Mouse (Mus musculus): ENCODE data around the gene Gm42878. TPM values are rescaled to one million over a fixed set of nuclear protein-coding genes. Genes with fewer than 3 reads are reported as not detected.

Gm42878 gene
- polyA plus RNA-seq, 1 experiment from 2014 or later = not detected

DNA sequence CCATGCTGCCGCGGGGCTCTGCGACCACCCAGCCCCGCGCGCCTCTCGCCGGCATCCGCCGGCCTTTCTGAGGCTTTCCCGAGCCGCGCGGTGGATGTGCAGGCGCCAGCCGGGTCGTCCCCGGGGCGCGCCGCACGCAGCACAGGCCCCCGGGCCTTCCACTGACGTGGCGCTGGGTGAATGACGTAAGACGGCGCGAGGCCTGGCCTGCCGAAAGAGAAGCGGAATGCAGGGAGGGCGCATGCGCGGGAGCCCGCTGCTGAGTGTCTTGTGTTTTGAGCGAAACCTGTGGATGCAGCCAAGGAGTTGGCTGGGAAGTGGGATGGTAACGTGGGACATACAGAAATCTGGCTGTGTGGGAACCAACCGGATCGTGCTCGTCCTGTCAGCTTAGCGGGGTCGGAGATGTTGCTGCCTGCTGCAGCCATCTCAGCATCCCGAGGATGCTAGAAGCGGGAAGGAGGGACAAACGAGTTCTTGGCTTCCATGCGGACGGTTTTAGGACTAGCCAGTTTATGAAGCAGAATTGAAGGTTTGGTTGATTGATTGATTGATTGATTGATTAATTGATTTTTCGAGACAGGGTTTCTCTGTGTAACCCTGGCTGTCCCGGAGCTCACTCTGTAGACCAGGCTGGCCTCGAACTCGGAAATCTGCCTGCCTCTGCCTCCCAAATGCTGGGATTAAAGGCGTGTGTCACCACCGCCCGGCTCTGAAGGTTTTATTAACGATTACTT, 679 bp upstream of the Gm42878 start, which contains the start of gene Mapkapk5:
Gene Mapkapk5, minus strand, starts transcription at position 113 of the 737 bp plus-strand sequence.
- H3K36me3 ChIP-seq (ENCODE audit: control insufficient read depth, insufficient read depth, low read length) = no peaks in the 10 kb centered on the region
- H3K4me2 ChIP-seq (ENCODE audit: low read depth, severe bottlenecking) = peak within 1 kb of the TSS; percentile 92
- DNase-seq (ENCODE audit: low spot score) (peak; percentile 98), ATAC-seq (ENCODE audit: insufficient number of reproducible peaks, low FRiP score, low TSS enrichment, low read depth) (peak; percentile 90; the same call in 1 of the 2 replicates)
- H3K27me3 ChIP-seq (ENCODE audit: control insufficient read depth, insufficient read depth, low read length) = no peaks in the 10 kb centered on the region
- peak within 1 kb of the TSS; percentile 100 for H3K4me3 ChIP-seq (ENCODE audit: low read depth, low read length)
- H3K9me3 ChIP-seq (ENCODE audit: control insufficient read depth, low read length) = no peaks in the 10 kb centered on the region
- H3K4me1 ChIP-seq (ENCODE audit: control insufficient read depth, insufficient read depth, low read length) = peaks cover 8% of the 10 kb centered on the region
- peak within 1 kb of the TSS; percentile 98 for H3K9ac ChIP-seq (ENCODE audit: low read length)
- WGBS = 1% methylated on average over 53 of the region's 55 CpGs
- peak within 1 kb of the TSS; percentile 86 for H3K27ac ChIP-seq (replicated peaks; ENCODE audit: low read depth, low read length)

DNA sequence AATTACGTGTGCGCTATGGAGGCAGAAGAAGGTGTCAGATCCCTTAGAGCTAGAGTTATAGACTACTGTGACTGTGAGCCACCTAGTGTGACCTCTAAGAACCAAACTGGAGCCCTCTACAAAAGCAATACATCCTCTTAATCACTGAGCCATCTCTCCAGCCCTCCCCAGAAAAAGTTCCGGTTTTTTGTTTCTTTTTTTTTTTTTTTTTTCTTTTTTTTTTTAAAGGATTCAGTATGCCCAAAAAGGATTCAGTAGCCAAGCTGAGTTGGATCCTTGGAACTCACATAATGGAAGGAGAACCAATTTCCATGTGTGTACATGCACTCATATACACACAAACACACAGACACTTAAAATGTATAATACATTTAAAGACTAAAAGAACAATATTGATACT, 1.9 kb downstream of the Gm42878 start:
- Histone ChIP-seq H3K4me3 (ENCODE audit: low read depth, low read length) (no peak overlapping the region), H3K4me2 (ENCODE audit: low read depth, severe bottlenecking) (no peak overlapping the region), H3K27ac (replicated peaks; ENCODE audit: low read depth, low read length) (no peak overlapping the region), H3K36me3 (ENCODE audit: control insufficient read depth, insufficient read depth, low read length) (no peaks in the 10 kb centered on the region; the same call in 1 of the 2 replicates), H3K9me3 (ENCODE audit: control insufficient read depth, low read length) (no peaks in the 10 kb centered on the region), H3K4me1 (ENCODE audit: control insufficient read depth, insufficient read depth, low read length) (peaks cover 8% of the 10 kb centered on the region), H3K27me3 (ENCODE audit: control insufficient read depth, insufficient read depth, low read length) (no peaks in the 10 kb centered on the region), H3K9ac (ENCODE audit: low read length) (no peak overlapping the region)
- no peak for DNase-seq (ENCODE audit: low spot score)
- no peak for ATAC-seq (ENCODE audit: insufficient number of reproducible peaks, low FRiP score, low TSS enrichment, low read depth)
- 85% methylated on average over 3 of the region's 3 CpGs for WGBS

DNA sequence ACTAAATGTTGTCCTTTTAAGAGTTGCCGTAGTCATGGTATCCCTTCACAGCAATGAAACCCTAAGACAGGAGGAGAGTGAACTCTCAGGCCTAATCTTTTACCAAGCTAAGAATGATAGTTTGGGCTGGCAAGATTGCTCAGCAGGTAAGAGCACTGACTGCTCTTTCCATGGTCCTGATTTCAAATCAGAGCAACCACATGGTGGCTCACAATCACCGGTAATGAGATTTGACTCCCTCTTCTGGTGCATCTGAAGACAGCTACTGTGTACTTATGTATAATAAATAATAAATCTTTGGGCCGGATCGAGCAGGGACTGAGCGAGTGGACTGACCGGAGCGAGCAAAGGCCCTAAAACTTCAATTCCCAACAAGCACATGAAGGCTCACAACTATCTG, 4.0 kb downstream of the Gm42878 start:
- H3K9ac ChIP-seq (ENCODE audit: low read length) = no peak overlapping the region
- no peak for ATAC-seq (ENCODE audit: insufficient number of reproducible peaks, low FRiP score, low TSS enrichment, low read depth)

DNA sequence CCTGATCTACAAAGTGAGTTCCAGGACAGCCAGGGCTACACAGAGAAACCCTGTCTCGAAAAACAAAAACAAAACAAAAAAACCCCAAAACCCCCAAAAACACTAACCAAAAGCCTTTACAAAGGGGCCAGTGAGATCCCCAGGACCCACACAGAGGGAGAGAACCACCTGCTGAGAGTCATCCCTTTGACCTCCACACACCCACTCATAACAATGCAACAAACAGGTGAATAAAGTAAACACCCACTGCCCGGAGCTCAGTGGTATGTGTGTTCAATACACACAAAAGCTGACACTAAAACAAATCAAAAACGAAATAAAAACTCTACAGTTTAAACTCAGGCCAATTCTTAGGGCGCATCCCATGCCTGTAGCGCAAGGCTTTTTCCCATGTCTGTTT, 5.2 kb downstream of the Gm42878 start:
- Histone ChIP-seq H3K4me3 (ENCODE audit: low read depth, low read length) (no peak overlapping the region), H3K4me2 (ENCODE audit: low read depth, severe bottlenecking) (no peak overlapping the region), H3K27me3 (ENCODE audit: control insufficient read depth, insufficient read depth, low read length) (no peaks in the 10 kb centered on the region), H3K4me1 (ENCODE audit: control insufficient read depth, insufficient read depth, low read length) (peaks cover 8% of the 10 kb centered on the region), H3K36me3 (ENCODE audit: control insufficient read depth, insufficient read depth, low read length) (peaks cover 9% of the 10 kb centered on the region), H3K27ac (replicated peaks; ENCODE audit: low read depth, low read length) (no peak overlapping the region), H3K9ac (ENCODE audit: low read length) (no peak overlapping the region), H3K9me3 (ENCODE audit: control insufficient read depth, low read length) (no peaks in the 10 kb centered on the region)
- ATAC-seq (ENCODE audit: insufficient number of reproducible peaks, low FRiP score, low TSS enrichment, low read depth) (no peak), DNase-seq (ENCODE audit: low spot score) (no peak)
- 95% methylated on average over 5 of the region's 5 CpGs for WGBS

More for the DNA sequence above, 4.0 kb downstream of the Gm42878 start:
- 91% methylated on average over 7 of the region's 7 CpGs for WGBS
- DNase-seq (ENCODE audit: low spot score) = no peak
- H3K36me3 ChIP-seq (ENCODE audit: control insufficient read depth, insufficient read depth, low read length) = no peaks in the 10 kb centered on the region; the same call in 1 of the 2 replicates
- H3K4me1 ChIP-seq (ENCODE audit: control insufficient read depth, insufficient read depth, low read length) = peaks cover 8% of the 10 kb centered on the region
- no peak overlapping the region for H3K4me2 ChIP-seq (ENCODE audit: low read depth, severe bottlenecking)
- no peaks in the 10 kb centered on the region for H3K27me3 ChIP-seq (ENCODE audit: control insufficient read depth, insufficient read depth, low read length)
- H3K27ac ChIP-seq (replicated peaks; ENCODE audit: low read depth, low read length) = no peak overlapping the region
- no peaks in the 10 kb centered on the region for H3K9me3 ChIP-seq (ENCODE audit: control insufficient read depth, low read length)
- H3K4me3 ChIP-seq (ENCODE audit: low read depth, low read length) = no peak overlapping the region

DNA sequence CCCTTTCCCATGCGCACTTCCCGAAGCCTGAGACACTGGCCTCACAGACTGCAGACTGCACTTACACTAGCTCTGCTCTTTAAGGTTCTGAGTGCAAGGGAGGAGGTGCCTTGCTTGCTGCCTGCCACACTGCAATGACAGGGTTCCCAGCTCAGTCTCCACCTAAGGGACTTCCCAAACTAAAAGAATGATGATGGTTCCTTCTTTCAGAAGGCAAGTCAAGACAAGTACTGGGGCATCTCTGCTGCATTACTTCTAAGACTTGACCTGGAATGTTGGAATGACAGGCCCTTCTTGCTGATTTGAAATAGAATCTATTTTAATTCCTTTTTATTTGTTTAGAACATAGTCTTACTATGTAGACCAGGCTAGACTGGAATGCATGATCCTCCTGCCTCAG, 7.7 kb downstream of the Gm42878 start:
- ATAC-seq (ENCODE audit: insufficient number of reproducible peaks, low FRiP score, low TSS enrichment, low read depth) (no peak), DNase-seq (ENCODE audit: low spot score) (no peak)
- H3K27ac ChIP-seq (replicated peaks; ENCODE audit: low read depth, low read length) = no peak overlapping the region
- H3K4me2 ChIP-seq (ENCODE audit: low read depth, severe bottlenecking) = no peak overlapping the region
- H3K27me3 ChIP-seq (ENCODE audit: control insufficient read depth, insufficient read depth, low read length) = no peaks in the 10 kb centered on the region
- no peaks in the 10 kb centered on the region for H3K9me3 ChIP-seq (ENCODE audit: control insufficient read depth, low read length)
- peaks cover 19% of the 10 kb centered on the region for H3K36me3 ChIP-seq (ENCODE audit: control insufficient read depth, insufficient read depth, low read length)
- no peak overlapping the region for H3K9ac ChIP-seq (ENCODE audit: low read length)
- H3K4me3 ChIP-seq (ENCODE audit: low read depth, low read length) = no peak overlapping the region
- WGBS = 90% methylated on average over 2 of the region's 2 CpGs
- H3K4me1 ChIP-seq (ENCODE audit: control insufficient read depth, insufficient read depth, low read length) = no peaks in the 10 kb centered on the region

DNA sequence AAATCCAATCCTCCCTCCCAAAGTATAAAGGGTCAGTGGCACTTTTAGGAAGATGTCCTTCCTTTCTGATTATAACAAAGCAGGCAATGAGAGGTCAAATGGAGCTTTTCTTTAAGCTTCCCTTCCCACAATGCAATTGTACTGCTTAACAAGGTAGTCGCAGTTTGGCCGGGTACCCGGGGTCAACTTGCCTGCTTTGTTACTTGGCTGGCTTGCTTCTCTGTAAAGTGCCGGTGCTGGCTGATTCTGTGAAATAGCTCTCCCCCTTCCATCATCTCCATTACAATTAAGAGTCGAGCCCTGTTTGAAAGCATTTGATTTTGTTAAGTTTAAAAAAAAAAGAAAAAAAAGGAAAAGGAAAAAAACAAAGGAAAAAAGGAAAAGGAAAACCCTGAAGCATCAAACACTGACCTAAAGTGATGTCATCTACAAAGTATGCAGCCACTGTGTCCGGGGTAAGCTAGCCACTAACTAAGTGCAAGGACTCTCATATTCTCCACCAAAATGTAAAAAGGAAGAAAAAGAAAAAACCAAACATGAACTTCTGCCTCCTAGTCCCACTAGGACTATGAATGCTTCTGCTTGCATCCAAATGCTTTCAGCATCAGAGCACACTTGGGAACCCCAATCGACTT, 8.2 kb downstream of the Gm42878 start:
- no peak for ATAC-seq (ENCODE audit: insufficient number of reproducible peaks, low FRiP score, low TSS enrichment, low read depth)
- H3K36me3 ChIP-seq (ENCODE audit: control insufficient read depth, insufficient read depth, low read length) = peaks cover 21% of the 10 kb centered on the region

DNA sequence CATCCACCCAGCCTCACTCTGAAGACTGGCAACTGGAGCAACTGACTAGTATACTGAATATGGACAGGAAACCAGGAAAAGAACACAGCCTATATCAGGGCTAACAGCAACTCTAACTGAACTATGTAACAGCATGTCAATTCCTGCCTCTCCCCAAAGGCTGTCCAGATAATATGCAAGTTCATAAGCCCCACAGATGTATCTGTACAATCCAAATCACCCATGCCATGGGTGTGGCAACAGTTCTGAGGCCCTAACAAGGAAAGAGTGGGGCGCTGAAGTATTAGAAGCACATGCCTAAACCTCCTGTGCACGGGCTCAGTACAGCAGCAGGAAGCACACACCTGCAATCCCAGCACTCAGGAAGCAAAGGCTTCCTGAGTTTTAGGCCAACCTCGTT, 10.2 kb downstream of the Gm42878 start:
- peaks cover 28% of the 10 kb centered on the region for H3K36me3 ChIP-seq (ENCODE audit: control insufficient read depth, insufficient read depth, low read length)
- H3K27ac ChIP-seq (replicated peaks; ENCODE audit: low read depth, low read length) = no peak overlapping the region
- no peak for DNase-seq (ENCODE audit: low spot score)
- H3K4me2 ChIP-seq (ENCODE audit: low read depth, severe bottlenecking) = no peak overlapping the region
- WGBS = 91% methylated on average over 3 of the region's 3 CpGs
- no peak overlapping the region for H3K4me3 ChIP-seq (ENCODE audit: low read depth, low read length)
- H3K9me3 ChIP-seq (ENCODE audit: control insufficient read depth, low read length) = no peaks in the 10 kb centered on the region
- no peak overlapping the region for H3K9ac ChIP-seq (ENCODE audit: low read length)
- H3K27me3 ChIP-seq (ENCODE audit: control insufficient read depth, insufficient read depth, low read length) = no peaks in the 10 kb centered on the region
- H3K4me1 ChIP-seq (ENCODE audit: control insufficient read depth, insufficient read depth, low read length) = no peaks in the 10 kb centered on the region
- no peak for ATAC-seq (ENCODE audit: insufficient number of reproducible peaks, low FRiP score, low TSS enrichment, low read depth)

More for the DNA sequence above, 8.2 kb downstream of the Gm42878 start:
- DNase-seq (ENCODE audit: low spot score) = no peak
- Histone ChIP-seq H3K4me1 (ENCODE audit: control insufficient read depth, insufficient read depth, low read length) (no peaks in the 10 kb centered on the region), H3K4me2 (ENCODE audit: low read depth, severe bottlenecking) (no peak overlapping the region), H3K4me3 (ENCODE audit: low read depth, low read length) (no peak overlapping the region), H3K9me3 (ENCODE audit: control insufficient read depth, low read length) (no peaks in the 10 kb centered on the region), H3K9ac (ENCODE audit: low read length) (no peak overlapping the region), H3K27me3 (ENCODE audit: control insufficient read depth, insufficient read depth, low read length) (no peaks in the 10 kb centered on the region), H3K27ac (replicated peaks; ENCODE audit: low read depth, low read length) (no peak overlapping the region)
- 85% methylated on average over 7 of the region's 7 CpGs for WGBS

DNA sequence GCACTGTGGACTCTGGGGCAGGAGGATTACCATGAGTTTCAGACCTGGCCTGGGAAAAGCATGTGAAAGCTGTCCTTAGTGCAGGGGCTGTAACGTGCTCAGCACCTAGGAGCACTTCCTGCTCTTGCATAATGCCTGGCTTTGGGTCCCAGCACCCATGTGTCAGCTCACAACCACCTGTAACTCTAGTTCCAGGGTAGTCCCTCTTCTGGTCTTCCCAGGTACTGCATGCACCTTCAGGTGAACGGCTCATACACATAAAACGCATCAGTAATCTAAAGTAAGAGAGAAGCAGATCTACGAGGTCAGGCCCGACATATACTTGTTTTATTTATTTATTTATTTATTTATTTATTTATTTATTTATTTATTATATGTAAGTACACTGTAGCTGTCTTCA, 10.8 kb downstream of the Gm42878 start:
- H3K9me3 ChIP-seq (ENCODE audit: control insufficient read depth, low read length) = no peaks in the 10 kb centered on the region
- DNase-seq (ENCODE audit: low spot score) (peak; percentile 44), ATAC-seq (ENCODE audit: insufficient number of reproducible peaks, low FRiP score, low TSS enrichment, low read depth) (no peak)
- no peaks in the 10 kb centered on the region for H3K27me3 ChIP-seq (ENCODE audit: control insufficient read depth, insufficient read depth, low read length)
- H3K36me3 ChIP-seq (ENCODE audit: control insufficient read depth, insufficient read depth, low read length) = peaks cover 32% of the 10 kb centered on the region
- H3K4me3 ChIP-seq (ENCODE audit: low read depth, low read length) = no peak overlapping the region
- H3K4me1 ChIP-seq (ENCODE audit: control insufficient read depth, insufficient read depth, low read length) = no peaks in the 10 kb centered on the region
- no peak overlapping the region for H3K9ac ChIP-seq (ENCODE audit: low read length)
- no peak overlapping the region for H3K27ac ChIP-seq (replicated peaks; ENCODE audit: low read depth, low read length)
- H3K4me2 ChIP-seq (ENCODE audit: low read depth, severe bottlenecking) = no peak overlapping the region
- 92% methylated on average over 5 of the region's 5 CpGs for WGBS

Measured in limb, embryonic 11.5 days (tissue).